Mouse (Mus musculus): ENCODE data around the gene Zfp982. TPM values are rescaled to one million over a fixed set of nuclear protein-coding genes. Genes with fewer than 3 reads are reported as not detected.

Gene Zfp982
- total RNA-seq, 1 experiment from 2014 or later, result 13.7 TPM

Other genes starting within 250 kb of the Zfp982 start
- gene Zfp988, start 186.7 kb upstream of the Zfp982 start, total RNA-seq (2021), result 0.58 TPM in 1 of 2 replicates, not detected in the other
- gene Zfp978, start 131.1 kb upstream of the Zfp982 start, total RNA-seq (2021), result not detected in 2 replicates
- gene Gm16503, start 47.8 kb downstream of the Zfp982 start, total RNA-seq (2021), result 0.48 and 1.1 TPM in 2 replicates
- gene Zfp985, start 60.9 kb downstream of the Zfp982 start, total RNA-seq (2021), result 0.46 TPM in 1 of 2 replicates, not detected in the other
- 3.6 and 3.7 TPM in 2 replicates for gene Zfp979, start 150.1 kb downstream of the Zfp982 start, total RNA-seq (2021)
- gene Zfp534, start 210.1 kb downstream of the Zfp982 start, total RNA-seq (2021), result 0.46 TPM in 1 of 2 replicates, not detected in the other